Mouse (Mus musculus): ENCODE results near the gene Mid1.

GRCm38 (mm10) chrX:169883536-169884272, 198.7 kb downstream of the Mid1 start:
- TF ChIP-seq EP300 (IDR thresholded peaks at IDR 0.05; ENCODE audit: insufficient read depth, low read depth, low read length) = no peak
- peak; percentile 57 for TF ChIP-seq CTCF (IDR thresholded peaks at IDR 0.05)

Measured in heart, adult 2 months (tissue).